Mouse (Mus musculus) hindbrain, embryonic 15.5 days (tissue): ENCODE results near the gene Slc34a2. TPM values are rescaled to one million over a fixed set of nuclear protein-coding genes. Genes with fewer than 3 reads are reported as not detected.

Experiments
- ATAC-seq: fragments of 200-750 bp; cut with Nextera tagmentation; 2 replicates; pipeline ENCODE4 v1.8.0; 2017; ENCODE audit warnings: low read depth, moderate number of reproducible peaks, moderate TSS enrichment; ENCODE audit not compliant: low FRiP score
- H3K27ac ChIP-seq: fragments of 300-500 bp; sonication (generic); replicated peaks from 2 replicates; pipeline ENCODE4 v1.5.1; 2015; ENCODE audit warnings: mild to moderate bottlenecking, inconsistent platforms
- H3K27me3 ChIP-seq: fragments of 300-500 bp; sonication (generic); 2 replicates; pipeline ENCODE4 v1.6.1; 2015; ENCODE audit warnings: control low read depth, inconsistent platforms
- H3K36me3 ChIP-seq: fragments of 300-500 bp; sonication (generic); 2 replicates; pipeline ENCODE4 v1.6.1; 2015; ENCODE audit warnings: control low read depth, inconsistent platforms
- H3K4me1 ChIP-seq: fragments of 300-500 bp; sonication (generic); replicated peaks from 2 replicates; pipeline ENCODE4 v1.6.1; 2015; ENCODE audit warnings: control low read depth, inconsistent platforms
- H3K4me2 ChIP-seq: fragments of 300-500 bp; sonication (generic); 2 replicates; pipeline ENCODE4 v1.6.1; 2015; ENCODE audit warnings: moderate library complexity, mild to moderate bottlenecking, inconsistent platforms
- H3K4me3 ChIP-seq: fragments of 300-500 bp; sonication (generic); 2 replicates; pipeline ENCODE4 v1.5.1; 2015; ENCODE audit warnings: mild to moderate bottlenecking, inconsistent platforms
- H3K9ac ChIP-seq: fragments of 300-500 bp; sonication (generic); 2 replicates; pipeline ENCODE4 v1.6.1; 2015; ENCODE audit warnings: inconsistent platforms
- H3K9me3 ChIP-seq: fragments of 300-500 bp; sonication (generic); 2 replicates; pipeline ENCODE4 v1.6.1; 2016; ENCODE audit warnings: control low read depth, inconsistent platforms
- WGBS: fragments of 180-500 bp; shearing (Covaris S2); methylation state at CpG from one replicate; pipeline ENCODE4 v1.1.7; 2015; 5-methylcytosine and 5-hydroxymethylcytosine counted together
- polyA plus RNA-seq: library from polyadenylated mRNA; unstranded; fragments of >200 nt; fragmentation: Nextera tagmentation; extraction: Ambion mirVana; gene quantifications from 2 replicates; pipeline ENCODE4 v1.2.1, GENCODE M21; 2015

Gene Slc34a2
- polyA plus RNA-seq, 1 experiment from 2014 or later = 0.17 TPM

DNA sequence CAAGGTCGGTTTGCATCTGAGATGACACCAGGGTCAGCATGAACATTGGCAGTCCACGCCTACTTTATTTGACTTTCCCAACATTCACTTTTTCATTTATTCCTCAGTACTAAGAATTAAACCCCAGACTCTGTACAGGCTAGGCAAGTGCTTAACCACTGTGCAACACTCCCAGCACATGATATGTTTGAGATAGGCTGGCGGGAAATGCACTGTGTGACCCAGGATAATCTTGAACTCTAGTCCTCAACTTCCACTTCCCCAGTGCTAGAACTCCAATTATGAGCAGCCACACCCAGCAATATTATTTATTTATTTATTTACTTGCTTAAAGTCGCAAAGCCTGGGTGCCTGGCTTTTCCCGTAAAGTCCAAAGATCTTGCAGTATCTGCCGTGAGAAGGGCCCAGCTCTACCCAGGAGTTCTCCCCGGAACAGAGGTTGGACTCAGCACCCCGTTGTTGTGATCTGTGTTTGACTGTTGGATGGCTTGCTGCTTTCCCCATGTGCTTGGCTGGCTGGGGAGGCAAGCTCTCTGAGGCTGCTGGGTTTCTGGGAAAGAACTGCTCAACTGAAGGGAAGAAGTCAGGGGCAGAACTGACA is 5.0 kb downstream of the Slc34a2 start:
- Histone ChIP-seq H3K4me2 (no peak overlapping the region), H3K27ac (no peak overlapping the region), H3K9me3 (no peaks in the 10 kb centered on the region), H3K36me3 (no peaks in the 10 kb centered on the region), H3K4me3 (no peak overlapping the region), H3K4me1 (no peaks in the 10 kb centered on the region), H3K9ac (no peak overlapping the region), H3K27me3 (peaks cover 2% of the 10 kb centered on the region; the same call in 1 of the 2 replicates)
- ATAC-seq = no peak
- WGBS = 88% methylated on average over 8 of the region's 8 CpGs

DNA sequence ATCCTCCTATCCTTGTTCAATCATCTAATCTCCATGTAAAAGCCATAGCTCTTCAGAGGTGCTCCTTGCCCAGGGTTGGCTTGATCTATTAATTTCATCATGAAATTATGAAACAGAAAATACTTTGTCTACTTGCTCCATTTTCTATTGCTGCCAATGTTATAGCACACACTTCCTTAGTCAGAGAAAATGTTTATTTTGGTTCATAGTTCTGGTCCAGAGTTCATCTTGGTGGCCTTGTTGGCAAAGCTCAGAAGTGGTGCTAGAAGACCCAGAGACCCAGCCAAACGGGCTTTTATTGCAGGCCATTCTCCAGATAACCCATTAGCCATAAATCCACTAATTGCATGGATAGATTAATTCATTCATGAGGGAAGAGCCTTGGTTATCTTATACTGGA is 5.8 kb downstream of the Slc34a2 start:
- no peak overlapping the region for H3K27ac ChIP-seq
- H3K4me2 ChIP-seq = no peak overlapping the region
- peaks cover 10% of the 10 kb centered on the region for H3K27me3 ChIP-seq
- ATAC-seq = no peak
- H3K4me3 ChIP-seq = no peak overlapping the region
- H3K36me3 ChIP-seq = no peaks in the 10 kb centered on the region
- WGBS = 60% methylated on average over 1 of the region's 1 CpGs
- no peaks in the 10 kb centered on the region for H3K9me3 ChIP-seq
- 0 out of 2 replicates have a peak, but pooled peaks cover under 1% of the 10 kb centered on the region for H3K4me1 ChIP-seq
- no peak overlapping the region for H3K9ac ChIP-seq

GRCm38 (mm10) chr5:53047951-53048350 is 10.1 kb downstream of the Slc34a2 start:
- no peak for ATAC-seq
- Histone ChIP-seq H3K4me1 (peaks cover 8% of the 10 kb centered on the region), H3K27ac (no peak overlapping the region), H3K9ac (no peak overlapping the region), H3K4me2 (no peak overlapping the region), H3K27me3 (peaks cover 25% of the 10 kb centered on the region), H3K4me3 (no peak overlapping the region), H3K9me3 (no peaks in the 10 kb centered on the region), H3K36me3 (no peaks in the 10 kb centered on the region)
- WGBS = 17% methylated on average over 6 of the region's 6 CpGs

DNA sequence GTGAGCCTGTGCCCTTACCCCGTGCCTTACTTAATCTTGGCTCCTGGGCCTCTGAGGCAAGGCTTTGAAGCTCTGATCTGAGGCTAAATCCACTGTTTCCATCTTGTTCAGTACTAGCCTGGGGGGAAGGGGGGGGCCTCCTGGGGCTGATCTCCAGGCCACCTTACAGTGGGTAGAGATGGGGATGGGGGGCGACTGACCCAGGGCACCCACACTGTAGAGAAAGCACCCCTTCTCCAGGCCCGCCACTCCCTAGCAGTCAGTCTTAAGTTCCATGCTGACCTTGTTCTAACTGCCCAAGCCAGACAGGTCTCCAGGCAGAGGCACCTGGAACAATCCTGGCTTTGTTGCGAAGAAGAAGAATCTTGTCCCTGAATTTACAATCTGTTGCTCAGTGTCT is 10.7 kb downstream of the Slc34a2 start:
- peak overlapping the region; percentile 68 for H3K4me2 ChIP-seq
- no peaks in the 10 kb centered on the region for H3K36me3 ChIP-seq
- H3K4me1 ChIP-seq = peaks cover 8% of the 10 kb centered on the region
- WGBS = 31% methylated on average over 4 of the region's 4 CpGs
- peaks cover 25% of the 10 kb centered on the region for H3K27me3 ChIP-seq
- no peak overlapping the region for H3K27ac ChIP-seq
- H3K9me3 ChIP-seq = no peaks in the 10 kb centered on the region
- peak overlapping the region; percentile 41 for H3K9ac ChIP-seq
- ATAC-seq = no peak; the same call in 1 of the 2 replicates
- H3K4me3 ChIP-seq = peak overlapping the region; percentile 39

- H3K9ac ChIP-seq = peak overlapping the region; percentile 41
- peak overlapping the region; percentile 68 for H3K4me2 ChIP-seq
- no peaks in the 10 kb centered on the region for H3K36me3 ChIP-seq
- H3K27ac ChIP-seq = no peak overlapping the region
- ATAC-seq = peak; percentile 78
- H3K27me3 ChIP-seq = peaks cover 25% of the 10 kb centered on the region
- 1% methylated on average over 39 of the region's 39 CpGs for WGBS
- H3K4me1 ChIP-seq = peaks cover 8% of the 10 kb centered on the region
- peak overlapping the region; percentile 39 for H3K4me3 ChIP-seq
- H3K9me3 ChIP-seq = no peaks in the 10 kb centered on the region
Measured at GRCm38 (mm10) chr5:53049046-53049445, 11.2 kb downstream of the Slc34a2 start.

- 65% methylated on average over 1 of the region's 1 CpGs for WGBS
- H3K9me3 ChIP-seq = no peaks in the 10 kb centered on the region
- no peak overlapping the region for H3K9ac ChIP-seq
- peaks cover 8% of the 10 kb centered on the region for H3K4me1 ChIP-seq
- no peak for ATAC-seq
- H3K4me3 ChIP-seq = no peak overlapping the region
- H3K27me3 ChIP-seq = peaks cover 25% of the 10 kb centered on the region
- H3K27ac ChIP-seq = no peak overlapping the region
- no peaks in the 10 kb centered on the region for H3K36me3 ChIP-seq
- H3K4me2 ChIP-seq = no peak overlapping the region
Measured at GRCm38 (mm10) chr5:53050963-53051362, 13.1 kb downstream of the Slc34a2 start.

DNA sequence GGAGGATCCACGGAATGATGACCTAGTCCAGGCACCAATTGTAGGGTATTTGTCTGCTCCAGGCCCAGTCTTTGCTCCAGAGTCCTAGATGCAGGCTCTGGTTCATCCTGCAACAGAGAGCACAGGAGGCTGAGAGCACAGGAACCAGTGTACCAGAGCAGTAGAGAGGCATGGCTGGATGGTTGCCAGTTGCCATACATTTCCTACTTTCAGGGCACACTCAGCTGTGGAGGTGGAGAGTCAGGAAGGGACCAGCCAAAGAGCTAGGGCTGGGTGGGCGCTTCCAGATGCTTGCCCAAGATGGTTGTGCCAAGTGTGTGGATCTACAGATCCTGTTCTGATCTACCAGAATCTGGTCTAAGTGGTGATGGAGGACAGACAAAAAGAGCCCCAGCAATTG is 15.4 kb downstream of the Slc34a2 start:
- Histone ChIP-seq H3K4me1 (peaks cover 8% of the 10 kb centered on the region), H3K4me3 (no peak overlapping the region), H3K4me2 (no peak overlapping the region), H3K27me3 (peaks cover 20% of the 10 kb centered on the region), H3K9me3 (no peaks in the 10 kb centered on the region), H3K36me3 (no peaks in the 10 kb centered on the region), H3K27ac (no peak overlapping the region), H3K9ac (no peak overlapping the region)
- WGBS = 84% methylated on average over 2 of the region's 2 CpGs
- no peak for ATAC-seq

DNA sequence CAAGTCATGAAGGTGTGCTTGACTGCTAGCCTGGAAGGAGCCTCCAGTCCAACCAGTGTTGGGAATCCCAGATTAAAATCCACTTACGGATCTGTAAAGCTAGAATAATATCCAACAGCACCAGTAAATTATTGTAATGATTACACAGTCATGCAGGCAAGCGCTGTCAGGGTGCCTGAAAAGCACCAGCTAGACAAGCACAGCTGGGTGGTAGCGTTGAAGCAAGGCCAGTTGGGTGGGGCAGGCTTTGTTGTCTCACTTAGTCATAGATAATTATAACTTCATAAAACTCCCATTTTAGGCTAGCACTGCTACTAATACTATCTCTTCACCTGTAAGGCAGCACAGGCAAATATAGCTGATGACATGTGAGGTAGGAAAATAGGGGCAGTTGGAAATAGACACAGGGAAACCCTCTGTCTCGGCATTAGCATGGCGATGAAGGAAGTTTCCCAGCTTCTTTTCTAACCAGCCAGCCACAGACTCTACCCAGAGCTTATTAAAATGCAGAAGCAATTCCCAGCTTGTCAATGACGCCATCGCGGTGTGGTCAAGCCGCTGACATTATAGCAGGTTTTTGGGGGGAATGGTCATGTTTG is 23.8 kb downstream of the Slc34a2 start:
- Histone ChIP-seq H3K27ac (no peak overlapping the region), H3K36me3 (no peaks in the 10 kb centered on the region), H3K4me1 (no peaks in the 10 kb centered on the region), H3K27me3 (no peaks in the 10 kb centered on the region), H3K4me2 (no peak overlapping the region), H3K9ac (no peak overlapping the region), H3K4me3 (no peak overlapping the region), H3K9me3 (no peaks in the 10 kb centered on the region)
- no peak for ATAC-seq
- WGBS = 95% methylated on average over 9 of the region's 9 CpGs

- H3K27me3 ChIP-seq = no peaks in the 10 kb centered on the region
- H3K36me3 ChIP-seq = no peaks in the 10 kb centered on the region
- no peak overlapping the region for H3K4me3 ChIP-seq
- 88% methylated on average over 6 of the region's 6 CpGs for WGBS
- no peak overlapping the region for H3K4me2 ChIP-seq
- H3K27ac ChIP-seq = no peak overlapping the region
- H3K4me1 ChIP-seq = no peaks in the 10 kb centered on the region
- H3K9me3 ChIP-seq = no peaks in the 10 kb centered on the region
- no peak overlapping the region for H3K9ac ChIP-seq
- no peak for ATAC-seq
Measured at GRCm38 (mm10) chr5:53074553-53074952, 36.7 kb downstream of the Slc34a2 start.

GRCm38 (mm10) chr5:53078453-53078852 is 40.6 kb downstream of the Slc34a2 start:
- Histone ChIP-seq H3K9ac (no peak overlapping the region), H3K4me2 (no peak overlapping the region), H3K4me1 (no peaks in the 10 kb centered on the region), H3K9me3 (no peaks in the 10 kb centered on the region), H3K36me3 (no peaks in the 10 kb centered on the region), H3K27me3 (no peaks in the 10 kb centered on the region), H3K4me3 (no peak overlapping the region), H3K27ac (no peak overlapping the region)
- whole genome bisulfite sequencing = 43% methylated on average over 4 of the region's 4 CpGs
- no peak for ATAC-seq

DNA sequence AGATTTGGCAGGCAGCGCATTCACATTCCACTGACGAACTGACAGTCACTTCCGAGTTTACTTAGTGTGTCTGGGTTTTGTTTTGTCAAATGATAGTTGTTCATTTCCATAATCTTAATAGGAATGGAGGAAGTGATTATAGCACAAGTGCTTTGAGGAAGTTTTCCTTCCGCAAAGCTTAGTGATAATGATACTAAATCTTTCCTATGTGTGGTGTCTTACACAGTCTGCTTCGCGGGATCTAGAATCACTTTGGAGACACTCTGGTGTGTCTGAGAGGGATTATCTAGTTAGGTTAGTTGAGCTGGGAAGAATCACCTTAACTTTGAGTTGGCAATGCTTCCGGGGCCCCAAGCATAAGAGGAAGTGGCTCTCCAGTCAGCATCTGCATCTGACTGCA is 49.6 kb downstream of the Slc34a2 start:
- Histone ChIP-seq H3K27me3 (no peaks in the 10 kb centered on the region), H3K9me3 (no peaks in the 10 kb centered on the region), H3K36me3 (no peaks in the 10 kb centered on the region), H3K9ac (no peak overlapping the region), H3K4me2 (no peak overlapping the region), H3K27ac (no peak overlapping the region), H3K4me1 (no peaks in the 10 kb centered on the region), H3K4me3 (no peak overlapping the region)
- WGBS = 89% methylated on average over 7 of the region's 7 CpGs
- no peak for ATAC-seq

- Histone ChIP-seq H3K27ac (no peak overlapping the region), H3K4me3 (no peak overlapping the region), H3K4me1 (no peaks in the 10 kb centered on the region), H3K4me2 (no peak overlapping the region), H3K27me3 (no peaks in the 10 kb centered on the region), H3K9ac (no peak overlapping the region), H3K9me3 (no peaks in the 10 kb centered on the region), H3K36me3 (no peaks in the 10 kb centered on the region)
- WGBS = 75% methylated on average over 3 of the region's 3 CpGs
- no peak for ATAC-seq
Measured at GRCm38 (mm10) chr5:53091331-53091730, 53.5 kb downstream of the Slc34a2 start.
